Mouse (Mus musculus) stomach, embryonic 16.5 days (tissue): ENCODE measurements around the gene Myh8. TPM values are rescaled to one million over a fixed set of nuclear protein-coding genes. Genes with fewer than 3 reads are reported as not detected.

Source experiments
- ATAC-seq: fragments of 200-750 bp; cut with Nextera tagmentation; 2 replicates; pipeline ENCODE4 v1.8.0; 2017; ENCODE audit warnings: moderate number of reproducible peaks, moderate TSS enrichment; ENCODE audit not compliant: insufficient read depth, low FRiP score
- H3K27ac ChIP-seq: fragments of 300-500 bp; sonication (generic); 2 replicates; pipeline ENCODE4 v1.5.1; 2014; ENCODE audit warnings: low read length
- H3K27me3 ChIP-seq: fragments of 300-500 bp; sonication (generic); 2 replicates; pipeline ENCODE4 v1.6.1; 2014; ENCODE audit warnings: low read length, control low read depth, mixed read lengths; ENCODE audit not compliant: control insufficient read depth, insufficient read depth
- H3K36me3 ChIP-seq: fragments of 300-500 bp; sonication (generic); 2 replicates; pipeline ENCODE4 v1.6.1; 2014; ENCODE audit warnings: low read length; ENCODE audit not compliant: control insufficient read depth, insufficient read depth
- H3K4me1 ChIP-seq: fragments of 300-500 bp; sonication (generic); 2 replicates; pipeline ENCODE4 v1.6.1; 2014; ENCODE audit warnings: low read length, control low read depth, mixed read lengths; ENCODE audit not compliant: control insufficient read depth, insufficient read depth
- H3K4me2 ChIP-seq: fragments of 300-500 bp; sonication (generic); 2 replicates; pipeline ENCODE4 v1.6.1; 2014; ENCODE audit warnings: low read depth, low read length, mixed read lengths
- H3K4me3 ChIP-seq: fragments of 300-500 bp; sonication (generic); replicated peaks from 2 replicates; pipeline ENCODE4 v1.5.1; 2014; ENCODE audit warnings: mild to moderate bottlenecking, low read length
- H3K9ac ChIP-seq: fragments of 300-500 bp; sonication (generic); 2 replicates; pipeline ENCODE4 v1.6.1; 2014; ENCODE audit warnings: low read length
- H3K9me3 ChIP-seq: fragments of 300-500 bp; sonication (generic); replicated peaks from 2 replicates; pipeline ENCODE4 v1.6.1; 2016; ENCODE audit warnings: low read length, control low read depth; ENCODE audit not compliant: control insufficient read depth
- WGBS: fragments of 180-500 bp; shearing (Covaris S2); extraction: QIAGEN DNeasy Blood & Tissue Kit; methylation state at CpG from one replicate; pipeline ENCODE4 v1.1.7; 2014; 5-methylcytosine and 5-hydroxymethylcytosine counted together
- polyA plus RNA-seq: library from polyadenylated mRNA; unstranded; fragments of >200 nt; fragmentation: Nextera tagmentation; extraction: Ambion mirVana; gene quantifications from 2 replicates; pipeline ENCODE4 v1.2.1, GENCODE M21; 2015

Myh8 gene
- 4.5 and 133 TPM in 2 replicates for polyA plus RNA-seq

GRCm38 (mm10) chr11:67276601-67277174 is at the start of gene Myh8:
Myh8 (plus strand) TSS chr11:67277124.
- H3K4me1 ChIP-seq, result no peaks in the 10 kb centered on the region
- no peak within 1 kb of the TSS for H3K27ac ChIP-seq
- no peaks in the 10 kb centered on the region for H3K27me3 ChIP-seq
- no peak for ATAC-seq
- H3K9me3 ChIP-seq, result no peaks in the 10 kb centered on the region
- WGBS, result 59% methylated on average over 10 of the region's 10 CpGs
- H3K4me2 ChIP-seq, result no peak within 1 kb of the TSS
- H3K9ac ChIP-seq, result no peak within 1 kb of the TSS
- no peak within 1 kb of the TSS for H3K4me3 ChIP-seq
- H3K36me3 ChIP-seq, result no peaks in the 10 kb centered on the region

- no peak for ATAC-seq
- H3K4me3 ChIP-seq, result no peak overlapping the region
- H3K27ac ChIP-seq, result no peak overlapping the region
- no peak overlapping the region for H3K4me2 ChIP-seq
- no peaks in the 10 kb centered on the region; the same call in 1 of the 2 replicates for H3K9me3 ChIP-seq
- no peaks in the 10 kb centered on the region for H3K27me3 ChIP-seq
- no peaks in the 10 kb centered on the region for H3K4me1 ChIP-seq
- WGBS, result 75% methylated on average over 3 of the region's 3 CpGs
- H3K36me3 ChIP-seq, result no peaks in the 10 kb centered on the region
- H3K9ac ChIP-seq, result no peak overlapping the region
These were observed 48.2 kb upstream of the Myh8 start for GRCm38 (mm10) chr11:67228731-67229130.

- Histone ChIP-seq H3K4me2 (no peak overlapping the region), H3K27ac (no peak overlapping the region; the same call in 1 of the 2 replicates), H3K4me3 (no peak overlapping the region), H3K27me3 (no peaks in the 10 kb centered on the region), H3K36me3 (no peaks in the 10 kb centered on the region), H3K9ac (no peak overlapping the region), H3K9me3 (no peaks in the 10 kb centered on the region; the same call in 1 of the 2 replicates), H3K4me1 (peaks cover 1% of the 10 kb centered on the region; the same call in 1 of the 2 replicates)
- WGBS, result 74% methylated on average over 5 of the region's 5 CpGs
- no peak for ATAC-seq
These were observed 47.8 kb upstream of the Myh8 start for GRCm38 (mm10) chr11:67229166-67229565.

- Histone ChIP-seq H3K9me3 (no peaks in the 10 kb centered on the region; the same call in 1 of the 2 replicates), H3K9ac (no peak overlapping the region), H3K36me3 (no peaks in the 10 kb centered on the region), H3K4me1 (peaks cover 2% of the 10 kb centered on the region; the same call in 1 of the 2 replicates), H3K27ac (no peak overlapping the region), H3K4me2 (no peak overlapping the region), H3K27me3 (no peaks in the 10 kb centered on the region), H3K4me3 (no peak overlapping the region)
- 84% methylated on average over 2 of the region's 2 CpGs for WGBS
- no peak for ATAC-seq
These were observed 47.0 kb upstream of the Myh8 start for GRCm38 (mm10) chr11:67229946-67230345.

GRCm38 (mm10) chr11:67235639-67236358 is 41.1 kb upstream of the Myh8 start:
- Histone ChIP-seq H3K27ac (no peak overlapping the region), H3K27me3 (no peaks in the 10 kb centered on the region), H3K9ac (no peak overlapping the region), H3K4me2 (no peak overlapping the region), H3K4me3 (no peak overlapping the region), H3K4me1 (peaks cover 2% of the 10 kb centered on the region; the same call in 1 of the 2 replicates), H3K9me3 (no peaks in the 10 kb centered on the region; the same call in 1 of the 2 replicates), H3K36me3 (no peaks in the 10 kb centered on the region)
- no peak for ATAC-seq
- 63% methylated on average over 5 of the region's 5 CpGs for WGBS

GRCm38 (mm10) chr11:67236799-67237198 is 40.1 kb upstream of the Myh8 start:
- H3K4me1 ChIP-seq, result peaks cover 2% of the 10 kb centered on the region; the same call in 1 of the 2 replicates
- H3K27ac ChIP-seq, result no peak overlapping the region
- H3K9me3 ChIP-seq, result no peaks in the 10 kb centered on the region; the same call in 1 of the 2 replicates
- 81% methylated on average over 9 of the region's 9 CpGs for WGBS
- ATAC-seq, result no peak
- H3K27me3 ChIP-seq, result no peaks in the 10 kb centered on the region
- no peaks in the 10 kb centered on the region for H3K36me3 ChIP-seq
- H3K4me3 ChIP-seq, result no peak overlapping the region
- no peak overlapping the region for H3K9ac ChIP-seq
- no peak overlapping the region for H3K4me2 ChIP-seq

GRCm38 (mm10) chr11:67237481-67238079 is 39.3 kb upstream of the Myh8 start, which contains the start of gene Myh4:
Myh4 (plus strand) TSS chr11:67238029.
- WGBS, result 76% methylated on average over 5 of the region's 5 CpGs

GRCm38 (mm10) chr11:67241051-67241450 is 35.9 kb upstream of the Myh8 start:
- no peaks in the 10 kb centered on the region for H3K27me3 ChIP-seq
- ATAC-seq, result no peak
- H3K4me1 ChIP-seq, result no peaks in the 10 kb centered on the region
- H3K27ac ChIP-seq, result no peak overlapping the region
- no peak overlapping the region for H3K4me2 ChIP-seq
- H3K9me3 ChIP-seq, result no peaks in the 10 kb centered on the region
- no peak overlapping the region for H3K4me3 ChIP-seq
- no peaks in the 10 kb centered on the region for H3K36me3 ChIP-seq
- WGBS, result 73% methylated on average over 6 of the region's 6 CpGs
- H3K9ac ChIP-seq, result no peak overlapping the region

More at GRCm38 (mm10) chr11:67237481-67238079, 39.3 kb upstream of the Myh8 start, which contains the start of gene Myh4:
- H3K9ac ChIP-seq, result no peak within 1 kb of the TSS
- no peaks in the 10 kb centered on the region for H3K27me3 ChIP-seq
- H3K9me3 ChIP-seq, result no peaks in the 10 kb centered on the region; the same call in 1 of the 2 replicates
- no peak within 1 kb of the TSS for H3K4me2 ChIP-seq
- H3K4me1 ChIP-seq, result peaks cover 2% of the 10 kb centered on the region; the same call in 1 of the 2 replicates
- no peak for ATAC-seq
- H3K36me3 ChIP-seq, result no peaks in the 10 kb centered on the region
- H3K4me3 ChIP-seq, result no peak within 1 kb of the TSS
- H3K27ac ChIP-seq, result no peak within 1 kb of the TSS

- Histone ChIP-seq H3K4me3 (no peak overlapping the region), H3K27me3 (no peaks in the 10 kb centered on the region), H3K4me2 (no peak overlapping the region), H3K9ac (no peak overlapping the region), H3K36me3 (no peaks in the 10 kb centered on the region), H3K9me3 (no peaks in the 10 kb centered on the region), H3K4me1 (no peaks in the 10 kb centered on the region), H3K27ac (no peak overlapping the region)
- 87% methylated on average over 4 of the region's 4 CpGs for WGBS
- no peak for ATAC-seq
These were observed 23.2 kb upstream of the Myh8 start for GRCm38 (mm10) chr11:67253691-67254090.
